Mouse (Mus musculus): ENCODE data around the gene Kcne2. TPM values are rescaled to one million over a fixed set of nuclear protein-coding genes. Genes with fewer than 3 reads are reported as not detected.

Kcne2 gene
- total RNA-seq, 1 experiment from 2014 or later = not detected

GRCm38 (mm10) chr16:92302506-92302905 is 10.3 kb downstream of the Kcne2 start:
- ATAC-seq (replicated peaks; ENCODE audit: insufficient number of reproducible peaks, low FRiP score, low TSS enrichment, poor library complexity, severe bottlenecking) = no peak

GRCm38 (mm10) chr16:92305519-92305918 is 13.3 kb downstream of the Kcne2 start:
- ATAC-seq (replicated peaks; ENCODE audit: insufficient number of reproducible peaks, low FRiP score, low TSS enrichment, poor library complexity, severe bottlenecking) = no peak

GRCm38 (mm10) chr16:92307947-92308346 is 15.8 kb downstream of the Kcne2 start:
- no peak for ATAC-seq (replicated peaks; ENCODE audit: insufficient number of reproducible peaks, low FRiP score, low TSS enrichment, poor library complexity, severe bottlenecking)

- no peak for ATAC-seq (replicated peaks; ENCODE audit: insufficient number of reproducible peaks, low FRiP score, low TSS enrichment, poor library complexity, severe bottlenecking)
These were observed 16.9 kb downstream of the Kcne2 start for GRCm38 (mm10) chr16:92309126-92309525.

GRCm38 (mm10) chr16:92313953-92314741 is 22.0 kb downstream of the Kcne2 start:
- peak; percentile 62; the same call in 1 of the 2 replicates for ATAC-seq (replicated peaks; ENCODE audit: insufficient number of reproducible peaks, low FRiP score, low TSS enrichment, poor library complexity, severe bottlenecking)

- no peak for ATAC-seq (replicated peaks; ENCODE audit: insufficient number of reproducible peaks, low FRiP score, low TSS enrichment, poor library complexity, severe bottlenecking)
These were observed 24.0 kb downstream of the Kcne2 start for GRCm38 (mm10) chr16:92316049-92316738.

GRCm38 (mm10) chr16:92319353-92320109 is 27.3 kb downstream of the Kcne2 start:
- ATAC-seq (replicated peaks; ENCODE audit: insufficient number of reproducible peaks, low FRiP score, low TSS enrichment, poor library complexity, severe bottlenecking) = no peak

- no peak for ATAC-seq (replicated peaks; ENCODE audit: insufficient number of reproducible peaks, low FRiP score, low TSS enrichment, poor library complexity, severe bottlenecking)
These were observed 28.2 kb downstream of the Kcne2 start for GRCm38 (mm10) chr16:92320361-92320760.

GRCm38 (mm10) chr16:92321341-92321740 is 29.2 kb downstream of the Kcne2 start, which contains the start of gene Fam243:
TSS of gene Fam243 (minus strand) at chr16:92321441.
- ATAC-seq (replicated peaks; ENCODE audit: insufficient number of reproducible peaks, low FRiP score, low TSS enrichment, poor library complexity, severe bottlenecking) = no peak

GRCm38 (mm10) chr16:92324309-92325061 is 32.3 kb downstream of the Kcne2 start:
- no peak for ATAC-seq (replicated peaks; ENCODE audit: insufficient number of reproducible peaks, low FRiP score, low TSS enrichment, poor library complexity, severe bottlenecking)

GRCm38 (mm10) chr16:92325062-92325406 is 32.8 kb downstream of the Kcne2 start:
- ATAC-seq (replicated peaks; ENCODE audit: insufficient number of reproducible peaks, low FRiP score, low TSS enrichment, poor library complexity, severe bottlenecking) = no peak

GRCm38 (mm10) chr16:92327911-92328310 is 35.7 kb downstream of the Kcne2 start:
- ATAC-seq (replicated peaks; ENCODE audit: insufficient number of reproducible peaks, low FRiP score, low TSS enrichment, poor library complexity, severe bottlenecking) = no peak

GRCm38 (mm10) chr16:92330966-92331365 is 38.8 kb downstream of the Kcne2 start:
- ATAC-seq (replicated peaks; ENCODE audit: insufficient number of reproducible peaks, low FRiP score, low TSS enrichment, poor library complexity, severe bottlenecking) = no peak

GRCm38 (mm10) chr16:92334600-92334999 is 42.4 kb downstream of the Kcne2 start:
- ATAC-seq (replicated peaks; ENCODE audit: insufficient number of reproducible peaks, low FRiP score, low TSS enrichment, poor library complexity, severe bottlenecking) = no peak

GRCm38 (mm10) chr16:92336280-92336679 is 44.1 kb downstream of the Kcne2 start:
- ATAC-seq (replicated peaks; ENCODE audit: insufficient number of reproducible peaks, low FRiP score, low TSS enrichment, poor library complexity, severe bottlenecking) = peak; percentile 63; the same call in 1 of the 2 replicates

- 0 out of 2 replicates have a peak, but pooled peaks have one; percentile 48 for ATAC-seq (replicated peaks; ENCODE audit: insufficient number of reproducible peaks, low FRiP score, low TSS enrichment, poor library complexity, severe bottlenecking)
These were observed 48.7 kb downstream of the Kcne2 start for GRCm38 (mm10) chr16:92340612-92341511.

- ATAC-seq (replicated peaks; ENCODE audit: insufficient number of reproducible peaks, low FRiP score, low TSS enrichment, poor library complexity, severe bottlenecking) = no peak
These were observed 53.0 kb downstream of the Kcne2 start for GRCm38 (mm10) chr16:92345177-92345576.
